Mouse (Mus musculus): Measurements from ENCODE around the gene Olfr1138.

The Olfr1138 gene

GRCm38 (mm10) chr2:87739878-87740277, at the start of gene Olfr1138:
TSS of gene Olfr1138 (minus strand) at chr2:87739978.
- DNase-seq (ENCODE audit: low spot score): no peak

- DNase-seq (ENCODE audit: low spot score): no peak
Measured at GRCm38 (mm10) chr2:87779183-87779582, 39.4 kb upstream of the Olfr1138 start, which contains the start of gene Olfr152. TSS of gene Olfr152 (plus strand) at chr2:87779483.

- DNase-seq (ENCODE audit: low spot score): no peak
Measured at GRCm38 (mm10) chr2:87776143-87776542, 36.4 kb upstream of the Olfr1138 start.

GRCm38 (mm10) chr2:87753891-87754290, 14.1 kb upstream of the Olfr1138 start, which contains the start of gene Olfr1141:
TSS of gene Olfr1141 (minus strand) at chr2:87753991.
- no peak for DNase-seq (ENCODE audit: low spot score)

- DNase-seq (ENCODE audit: low spot score): no peak
Measured at GRCm38 (mm10) chr2:87743452-87743851, 3.7 kb upstream of the Olfr1138 start, which contains the start of gene Olfr1140. TSS of gene Olfr1140 (plus strand) at chr2:87743752.

GRCm38 (mm10) chr2:87713079-87713478, 26.7 kb downstream of the Olfr1138 start, which contains the start of gene Olfr1137:
TSS of gene Olfr1137 (minus strand) at chr2:87713179.
- DNase-seq (ENCODE audit: low spot score): no peak

- no peak for DNase-seq (ENCODE audit: low spot score)
Measured at GRCm38 (mm10) chr2:87693847-87694246, 45.9 kb downstream of the Olfr1138 start, which contains the start of gene Olfr1136. TSS of gene Olfr1136 (minus strand) at chr2:87693947.
